Mouse (Mus musculus): ENCODE results near the gene Vrk3. TPM values are rescaled to one million over a fixed set of nuclear protein-coding genes. Genes with fewer than 3 reads are reported as not detected.

The Vrk3 gene
- polyA plus RNA-seq (2012; rRNA removed) = 28.7 TPM in 2 replicates

DNA sequence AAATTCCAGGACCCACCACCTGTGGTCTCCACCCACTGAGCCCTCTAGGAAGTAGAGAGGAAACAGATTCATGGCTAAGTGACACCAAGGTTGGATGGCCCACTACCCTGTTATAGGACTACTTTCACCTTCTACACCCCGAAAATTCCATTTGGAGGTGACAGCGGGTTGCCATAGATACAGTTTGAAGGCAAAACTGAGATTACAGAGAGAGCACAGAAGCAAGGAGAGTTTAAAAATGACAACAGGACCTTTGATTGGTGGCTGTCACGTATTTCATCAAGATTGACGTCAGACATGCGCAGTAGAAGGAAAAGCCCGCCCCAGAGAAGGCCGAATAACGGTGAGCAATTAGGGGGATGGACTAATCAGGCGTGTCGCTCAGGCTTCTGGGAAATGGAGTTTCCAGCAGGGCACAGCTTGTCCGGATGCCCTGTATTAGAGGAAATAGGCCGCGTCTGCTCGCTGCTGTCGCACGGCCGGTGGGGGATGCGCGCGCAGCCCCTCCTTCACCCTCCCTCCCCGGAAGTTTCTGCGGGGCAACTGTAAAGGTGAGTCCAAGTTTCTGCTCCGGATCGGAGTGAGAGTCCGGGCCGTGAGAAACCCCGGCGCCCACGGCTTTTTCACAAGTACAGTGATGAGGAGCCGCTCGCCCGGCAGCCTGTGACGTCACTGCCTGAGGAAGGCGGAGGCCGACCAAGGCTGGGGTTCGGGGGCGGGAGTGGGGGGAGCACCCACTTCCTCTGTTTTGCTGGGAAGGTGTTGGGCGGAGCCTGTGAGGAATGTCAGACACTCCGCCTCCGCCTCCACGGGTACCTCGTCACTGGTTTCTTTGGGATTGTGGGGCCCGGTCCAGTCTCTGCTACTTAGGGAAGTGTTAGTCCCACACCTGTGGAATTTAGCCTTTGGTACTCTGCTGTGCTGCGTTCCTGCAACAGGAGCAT lies at the start of gene Vrk3:
Gene Vrk3 (plus strand): TSS at position 313 of the 944 bp plus-strand sequence.

DNA sequence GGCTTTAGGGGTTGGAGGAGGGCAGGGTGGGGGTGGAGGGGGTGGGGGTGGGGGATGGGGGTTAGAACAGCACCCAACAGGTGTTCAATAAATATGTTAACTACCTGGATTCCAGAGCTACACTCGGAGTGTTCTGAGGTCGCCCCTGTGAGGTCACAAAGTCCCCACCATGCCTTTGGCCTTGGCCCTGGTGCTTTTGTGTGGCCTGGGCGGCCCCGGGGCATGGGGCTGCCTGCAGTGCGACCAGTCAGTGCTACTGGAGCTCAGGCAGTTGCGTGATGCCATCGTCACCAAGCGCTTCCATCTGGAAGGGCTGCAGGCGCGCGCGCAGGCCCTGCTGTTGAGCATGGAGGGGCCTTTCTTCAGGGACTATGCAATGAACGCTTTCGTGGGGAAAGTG lies 39.6 kb upstream of the Vrk3 start, which contains the start of gene Izumo2:
Gene Izumo2 (plus strand): TSS at position 169 of the 400 bp plus-strand sequence.

DNA sequence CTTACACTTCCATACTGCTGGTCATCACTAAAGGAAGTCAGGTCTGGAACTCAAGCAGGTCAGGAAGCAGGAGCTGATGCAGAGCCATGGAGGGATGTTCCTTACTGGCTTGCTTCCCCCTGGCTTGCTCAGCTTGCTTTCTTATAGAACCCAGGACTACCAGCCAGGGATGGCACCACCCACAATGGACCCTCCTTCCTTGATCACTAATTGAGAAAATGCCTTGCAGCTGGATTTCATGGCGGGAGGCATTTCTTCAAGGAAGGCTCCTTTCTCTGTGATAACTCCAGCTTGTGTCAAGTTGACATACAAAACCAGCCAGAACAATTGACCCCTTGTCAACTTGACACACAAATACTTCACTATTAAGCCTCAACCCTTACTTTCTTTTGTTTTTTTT lies 2.7 kb downstream of the Vrk3 start, which contains the start of gene Zfp473:
Gene Zfp473 (minus strand): TSS at position 101 of the 400 bp plus-strand sequence.

DNA sequence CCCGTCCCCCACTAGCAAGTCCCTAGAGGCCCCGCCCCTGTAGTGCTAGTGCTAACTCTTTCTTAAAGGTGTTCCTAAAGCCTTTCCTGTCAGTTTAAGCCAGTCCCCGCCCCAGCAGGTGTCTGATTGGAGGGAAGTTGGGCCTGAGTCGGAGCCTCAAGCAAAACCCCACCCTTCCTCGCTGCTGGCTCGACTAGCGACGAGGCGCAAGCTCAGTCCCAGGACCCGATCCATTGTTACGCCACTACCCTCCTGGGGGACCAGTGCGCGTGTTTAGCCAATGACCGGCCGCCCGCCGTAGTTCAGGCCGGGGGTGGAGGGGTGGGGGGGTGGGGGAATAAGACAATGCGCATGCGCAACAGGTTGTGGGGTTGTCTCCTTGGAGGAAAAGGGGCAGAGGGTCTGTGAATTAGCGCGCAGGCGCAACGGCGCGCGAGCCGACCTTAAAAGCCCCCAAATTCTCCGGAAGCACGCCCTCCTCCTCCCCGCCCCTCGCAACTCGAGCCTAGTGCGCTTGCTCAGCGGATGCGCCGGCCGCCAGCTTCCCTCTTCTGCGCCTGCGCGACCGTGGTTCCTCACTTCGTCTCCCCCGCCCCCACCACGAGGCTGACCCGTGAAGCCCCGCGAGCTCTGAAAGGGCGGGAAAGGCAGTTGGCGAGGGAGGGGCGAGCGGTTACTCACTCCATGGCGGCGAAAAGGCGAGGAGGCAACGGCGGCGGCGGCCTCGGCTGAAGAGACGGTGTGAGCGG lies 67.7 kb downstream of the Vrk3 start, which contains the start of the genes Nup62 and Il4i1:
Gene Nup62 (plus strand): TSS at position 368 of the 749 bp plus-strand sequence.
Gene Il4i1 (plus strand): TSS at position 667 of the 749 bp plus-strand sequence.

DNA sequence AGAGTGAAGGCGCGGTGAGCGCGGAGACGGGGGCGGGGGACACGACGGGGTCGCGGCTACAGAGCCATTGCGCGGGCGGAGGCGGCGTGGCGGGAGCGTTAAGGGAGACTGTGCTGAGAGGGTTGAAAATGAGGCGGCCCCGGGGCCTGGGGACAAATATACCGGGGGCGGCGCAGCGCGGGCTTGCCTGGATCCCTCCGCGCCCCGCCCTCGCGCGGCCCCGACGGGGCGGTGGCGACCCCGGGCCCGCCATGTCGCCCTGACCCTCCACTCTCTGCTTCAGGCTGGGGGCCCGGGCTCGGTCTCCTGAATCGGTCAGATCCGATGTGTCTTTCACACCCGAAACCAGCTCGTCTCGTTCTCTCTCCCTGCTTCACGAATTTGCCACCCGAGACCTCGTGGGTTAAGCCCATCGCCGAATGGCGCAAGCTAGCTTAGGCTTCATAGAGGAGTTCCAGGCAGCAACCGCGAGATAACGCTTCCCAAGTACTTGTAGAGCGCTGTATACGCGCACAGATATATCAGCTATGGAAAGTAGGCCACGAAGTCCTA lies 68.3 kb downstream of the Vrk3 start, which contains the start of gene Atf5:
Gene Atf5 (minus strand): TSS at position 189 of the 552 bp plus-strand sequence.

Other genes with a start within 250 kb of the Vrk3 start
- 0.04 and 0.19 TPM in 2 replicates for gene Mybpc2, start 223.8 kb upstream of the Vrk3 start, polyA plus RNA-seq (2012; rRNA removed)
- 0.04 and 0.09 TPM in 2 replicates for gene Spib, start 216.3 kb upstream of the Vrk3 start, polyA plus RNA-seq (2012; rRNA removed)
- 24.0 and 24.6 TPM in 2 replicates for gene Pold1, start 199.6 kb upstream of the Vrk3 start, polyA plus RNA-seq (2012; rRNA removed)
- 55.4 and 59.4 TPM in 2 replicates for gene Nr1h2, start 194.5 kb upstream of the Vrk3 start, polyA plus RNA-seq (2012; rRNA removed)
- 0.19 and 0.27 TPM in 2 replicates for gene Napsa, start 176.0 kb upstream of the Vrk3 start, polyA plus RNA-seq (2012; rRNA removed)
- 14.7 and 17.8 TPM in 2 replicates for gene Kcnc3, start 157.7 kb upstream of the Vrk3 start, polyA plus RNA-seq (2012; rRNA removed)
- gene Myh14, start 77.6 kb upstream of the Vrk3 start, polyA plus RNA-seq (2012; rRNA removed) = 2.2 and 2.8 TPM in 2 replicates
- not detected in 2 replicates for gene Izumo2, start 39.7 kb upstream of the Vrk3 start, polyA plus RNA-seq (2012; rRNA removed)
- 1.2 and 1.3 TPM in 2 replicates for gene Zfp473, start 2.6 kb downstream of the Vrk3 start, polyA plus RNA-seq (2012; rRNA removed)
- 60.4 and 62.0 TPM in 2 replicates for gene Nup62, start 67.7 kb downstream of the Vrk3 start, polyA plus RNA-seq (2012; rRNA removed)
- gene Il4i1, start 68.0 kb downstream of the Vrk3 start, polyA plus RNA-seq (2012; rRNA removed) = 0.43 and 0.61 TPM in 2 replicates
- 15.3 and 17.9 TPM in 2 replicates for gene Atf5, start 68.2 kb downstream of the Vrk3 start, polyA plus RNA-seq (2012; rRNA removed)
- gene Akt1s1, start 100.6 kb downstream of the Vrk3 start, polyA plus RNA-seq (2012; rRNA removed) = 98.0 and 109 TPM in 2 replicates
- gene Tbc1d17, start 100.7 kb downstream of the Vrk3 start, polyA plus RNA-seq (2012; rRNA removed) = 104 and 109 TPM in 2 replicates
- 31.5 and 33.3 TPM in 2 replicates for gene Pnkp, start 108.7 kb downstream of the Vrk3 start, polyA plus RNA-seq (2012; rRNA removed)
- gene Ptov1, start 121.4 kb downstream of the Vrk3 start, polyA plus RNA-seq (2012; rRNA removed) = 560 and 658 TPM in 2 replicates
- gene Med25, start 144.3 kb downstream of the Vrk3 start, polyA plus RNA-seq (2012; rRNA removed) = 135 and 146 TPM in 2 replicates
- gene Fuz, start 147.7 kb downstream of the Vrk3 start, polyA plus RNA-seq (2012; rRNA removed) = 23.8 and 23.9 TPM in 2 replicates
- 139 and 165 TPM in 2 replicates for gene Ap2a1, start 181.1 kb downstream of the Vrk3 start, polyA plus RNA-seq (2012; rRNA removed)
- 0.08 and 0.10 TPM in 2 replicates for gene Tsks, start 194.8 kb downstream of the Vrk3 start, polyA plus RNA-seq (2012; rRNA removed)
- 96.5 and 105 TPM in 2 replicates for gene Cpt1c, start 226.4 kb downstream of the Vrk3 start, polyA plus RNA-seq (2012; rRNA removed)
- gene Prmt1, start 238.2 kb downstream of the Vrk3 start, polyA plus RNA-seq (2012; rRNA removed) = 861 and 874 TPM in 2 replicates
- 89.9 and 97.5 TPM in 2 replicates for gene Irf3, start 249.2 kb downstream of the Vrk3 start, polyA plus RNA-seq (2012; rRNA removed)

Measured in central nervous system, embryonic 18 days (tissue).